Mouse (Mus musculus) frontal cortex, postnatal 25 days (tissue): ENCODE data around the gene Phxr2.

Experiments used
- DNase-seq, 2 experiments: peaks; one replicate each; pipeline ENCODE4 v3.0.0; 2022; ENCODE audit warnings: low spot score in 2 of 2

Gene Phxr2

DNA sequence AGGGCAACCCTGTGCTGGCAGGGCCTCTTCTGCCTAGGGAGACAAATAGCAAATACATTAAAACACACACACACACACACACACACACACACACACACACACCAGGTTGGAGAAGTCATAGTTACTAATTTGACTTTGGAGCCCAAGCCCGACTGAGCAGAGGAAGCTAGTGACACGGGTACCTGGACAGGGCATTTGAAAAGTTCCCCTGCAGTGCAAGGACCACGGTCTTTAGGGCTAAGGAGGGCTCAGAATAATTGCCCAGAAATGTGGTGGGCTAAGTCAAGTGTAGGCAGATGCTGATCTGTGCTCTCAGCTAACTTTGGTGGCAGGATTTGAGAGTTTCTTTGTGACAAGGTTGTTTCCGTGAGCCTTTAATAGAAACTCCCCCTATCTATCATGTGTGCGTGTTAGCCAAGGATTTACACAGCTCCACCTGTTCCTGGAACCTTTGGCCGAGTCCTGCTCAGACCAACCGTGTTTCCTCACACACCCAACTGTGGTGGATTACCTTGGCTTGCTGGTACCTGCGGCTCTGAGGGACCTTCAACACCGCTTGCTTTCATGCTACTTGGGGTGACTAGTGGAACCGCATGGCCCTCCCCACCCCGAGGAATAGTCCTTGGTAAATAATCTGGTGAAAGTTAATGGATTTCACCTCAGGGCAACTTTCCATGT lies 6.6 kb upstream of the Phxr2 start:
- DNase-seq = no peak

- no peak for DNase-seq
Observed at GRCm38 (mm10) chr10:99132189-99132588, 6.1 kb upstream of the Phxr2 start.

DNA sequence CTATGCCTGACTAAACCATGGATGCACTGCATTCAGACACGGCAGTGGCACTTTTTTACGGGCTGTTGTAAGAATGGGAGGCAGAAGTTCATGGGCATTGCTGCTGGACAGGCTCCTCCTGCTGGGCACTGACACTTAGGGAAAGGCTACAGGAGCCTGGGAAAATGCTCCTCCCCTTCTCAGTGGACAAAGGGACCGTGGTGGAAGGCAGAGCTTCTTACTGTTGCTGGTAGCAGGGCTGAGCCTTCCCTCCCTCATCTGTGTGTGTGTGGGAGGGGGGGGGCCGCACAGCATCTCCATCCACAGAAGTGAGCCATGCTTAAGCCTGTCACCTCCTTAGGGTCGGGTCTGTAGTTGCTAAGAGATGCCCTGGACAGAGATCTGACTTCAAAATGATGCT lies 5.2 kb upstream of the Phxr2 start:
- no peak for DNase-seq

GRCm38 (mm10) chr10:99130611-99131010 lies 4.5 kb upstream of the Phxr2 start:
- DNase-seq = no peak

- DNase-seq = no peak
Observed at GRCm38 (mm10) chr10:99127691-99128261, 1.7 kb upstream of the Phxr2 start.

DNA sequence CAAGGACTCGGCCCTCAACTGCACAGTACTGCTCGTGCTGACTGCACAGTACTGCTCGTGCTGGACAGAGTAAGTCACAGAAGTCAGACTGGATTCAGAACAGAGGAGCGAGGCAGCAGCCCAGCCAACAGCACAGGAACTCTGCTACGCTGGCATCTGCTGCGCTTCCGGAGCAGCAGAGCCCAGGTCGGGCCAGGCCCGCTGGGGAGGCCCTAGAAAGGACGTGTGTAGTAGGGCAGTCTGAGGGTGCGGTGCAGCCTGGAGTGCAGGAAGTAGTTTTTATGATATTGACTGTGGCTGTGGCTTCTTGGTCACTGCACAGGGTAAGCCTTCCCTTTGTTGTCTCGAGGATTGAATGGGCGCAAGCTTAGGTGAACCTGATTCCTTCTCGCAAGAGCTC lies 829 bp upstream of the Phxr2 start:
- no peak for DNase-seq

DNA sequence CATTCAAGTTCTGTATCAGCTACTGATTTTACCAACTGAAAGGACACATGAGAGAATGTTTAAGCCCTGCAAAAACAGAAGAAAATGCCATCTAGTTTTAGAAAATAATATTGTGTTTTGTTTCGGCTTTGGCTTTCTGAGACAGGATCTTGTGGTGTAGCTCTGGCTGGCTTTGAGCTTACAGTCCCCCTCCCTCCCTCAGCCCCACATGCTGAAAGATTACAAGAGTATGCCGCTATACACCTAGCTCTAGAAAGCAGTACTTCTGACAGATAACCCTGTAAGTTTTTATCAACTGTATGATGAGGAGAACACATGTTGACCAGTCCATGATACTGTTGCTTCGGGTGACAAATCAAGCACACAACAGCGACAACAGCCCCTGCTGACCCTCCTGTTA lies 6.7 kb downstream of the Phxr2 start:
- DNase-seq = no peak

GRCm38 (mm10) chr10:99118697-99119096 lies 7.4 kb downstream of the Phxr2 start:
- DNase-seq = no peak

DNA sequence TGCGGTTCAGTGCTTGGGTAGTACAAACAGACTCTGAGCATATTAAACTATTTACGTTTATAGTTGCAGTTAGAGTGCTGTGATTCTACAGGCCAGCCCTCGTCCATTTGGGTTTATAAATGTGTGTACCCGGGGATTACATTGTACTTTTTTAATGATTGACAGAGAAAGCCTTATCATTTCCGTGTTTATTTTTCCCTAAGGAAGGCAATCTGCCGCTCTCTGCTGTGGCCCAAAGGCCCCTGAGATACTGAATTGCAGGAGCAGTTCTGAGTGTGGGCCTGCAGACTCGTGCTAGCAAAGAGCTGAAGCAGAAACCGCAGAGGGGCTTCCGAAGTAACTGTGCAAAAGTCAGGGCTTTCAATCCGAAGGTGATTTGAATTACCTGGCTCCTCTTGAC lies 8.2 kb downstream of the Phxr2 start:
- no peak for DNase-seq

GRCm38 (mm10) chr10:99116650-99117615 lies 9.2 kb downstream of the Phxr2 start:
- no peak for DNase-seq

DNA sequence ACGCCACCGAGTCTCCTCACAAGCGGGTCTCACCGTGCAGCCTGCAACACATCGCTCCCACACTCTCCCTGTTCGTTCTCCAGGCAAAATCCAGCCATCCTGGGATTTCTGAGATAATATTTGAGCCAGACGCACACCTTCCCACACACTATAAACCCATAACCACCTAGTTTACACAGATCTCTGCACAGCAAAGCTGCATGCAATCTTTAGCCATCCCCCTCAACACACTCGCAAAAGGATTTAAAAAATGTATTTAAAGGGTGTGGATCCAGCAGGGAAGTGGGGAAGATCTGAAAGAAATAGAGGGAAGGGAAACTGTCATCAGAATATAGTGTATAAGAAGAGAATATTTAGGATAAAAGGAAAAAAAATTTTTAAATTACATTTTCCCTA lies 9.9 kb downstream of the Phxr2 start:
- DNase-seq = no peak

DNA sequence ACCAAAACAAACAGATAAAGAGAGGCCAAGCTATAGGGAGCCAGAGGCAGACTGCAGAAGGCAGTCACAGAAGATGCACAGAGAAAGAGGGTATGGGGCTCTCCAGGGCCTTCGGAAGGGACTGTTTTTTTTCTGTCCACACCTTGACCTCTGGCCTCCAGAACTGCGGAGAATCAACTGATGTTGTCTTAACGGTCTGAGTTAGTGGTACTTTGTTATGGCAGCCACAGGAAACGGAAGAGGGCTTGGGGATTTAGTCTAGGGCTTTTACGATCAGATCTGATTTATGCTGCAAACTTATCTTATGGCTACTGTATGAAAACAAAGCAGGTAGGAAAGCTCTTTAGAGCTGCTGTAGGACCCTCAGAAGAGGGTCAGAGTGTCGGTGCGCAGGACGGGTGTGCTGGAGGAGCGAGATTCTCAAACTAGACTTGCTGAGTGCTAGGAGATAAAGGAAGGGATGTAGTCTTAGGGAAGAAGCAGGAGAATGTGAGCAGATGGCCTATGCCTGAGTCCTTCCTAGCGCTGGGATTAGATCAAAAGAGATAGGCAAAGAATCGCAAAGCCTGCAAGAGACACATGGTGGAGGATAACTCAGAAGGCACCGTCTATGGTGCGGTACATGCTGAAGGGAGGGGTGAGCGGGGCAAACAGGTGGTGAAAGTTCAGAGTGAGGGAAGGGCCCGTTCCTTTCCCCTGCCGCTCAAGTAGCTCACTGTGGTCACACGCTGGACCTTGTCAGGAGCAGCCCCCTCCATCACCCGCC lies 10.5 kb downstream of the Phxr2 start:
- no peak for DNase-seq

DNA sequence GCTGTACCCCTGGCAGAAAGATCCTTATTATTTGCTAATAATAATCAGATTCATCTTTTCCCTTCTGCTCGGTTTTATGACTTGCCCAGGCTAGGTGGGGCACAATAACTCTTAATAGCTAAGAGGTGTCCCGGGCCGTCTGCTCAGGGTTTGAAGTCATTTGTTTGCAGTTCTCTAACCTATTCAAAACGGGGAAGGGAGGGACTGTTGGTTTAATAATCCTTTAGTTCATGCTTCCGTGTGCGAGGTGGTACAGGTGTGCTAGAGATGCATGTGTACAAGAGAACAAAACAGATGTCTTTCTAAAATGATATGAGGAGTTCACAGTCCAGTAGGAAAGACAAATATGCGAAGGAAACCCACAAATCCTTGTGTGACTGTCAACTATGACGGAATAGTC lies 11.8 kb downstream of the Phxr2 start:
- no peak for DNase-seq

- DNase-seq = no peak
Observed at GRCm38 (mm10) chr10:99113533-99113932, 12.6 kb downstream of the Phxr2 start.

DNA sequence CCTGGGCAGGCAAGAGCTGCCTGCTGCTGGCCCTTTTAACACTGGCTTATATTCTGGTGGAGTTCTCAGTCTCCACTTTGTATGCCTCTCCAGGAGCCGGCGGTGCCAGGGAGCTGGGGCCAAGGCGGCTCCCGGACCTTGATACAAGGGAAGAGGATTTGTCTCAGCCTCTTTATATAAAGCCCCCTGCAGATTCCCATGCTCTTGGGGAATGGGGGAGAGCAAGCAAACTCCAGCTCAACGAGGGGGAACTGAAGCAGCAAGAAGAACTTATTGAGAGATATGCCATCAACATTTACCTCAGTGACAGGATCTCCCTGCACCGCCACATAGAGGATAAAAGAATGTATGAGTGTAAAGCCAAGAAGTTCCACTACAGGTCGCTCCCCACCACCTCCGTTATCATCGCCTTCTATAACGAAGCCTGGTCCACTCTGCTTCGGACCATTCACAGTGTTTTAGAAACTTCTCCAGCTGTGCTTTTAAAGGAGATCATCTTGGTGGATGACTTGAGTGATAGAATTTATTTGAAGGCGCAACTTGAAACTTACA lies 17.6 kb downstream of the Phxr2 start:
- DNase-seq = no peak

DNA sequence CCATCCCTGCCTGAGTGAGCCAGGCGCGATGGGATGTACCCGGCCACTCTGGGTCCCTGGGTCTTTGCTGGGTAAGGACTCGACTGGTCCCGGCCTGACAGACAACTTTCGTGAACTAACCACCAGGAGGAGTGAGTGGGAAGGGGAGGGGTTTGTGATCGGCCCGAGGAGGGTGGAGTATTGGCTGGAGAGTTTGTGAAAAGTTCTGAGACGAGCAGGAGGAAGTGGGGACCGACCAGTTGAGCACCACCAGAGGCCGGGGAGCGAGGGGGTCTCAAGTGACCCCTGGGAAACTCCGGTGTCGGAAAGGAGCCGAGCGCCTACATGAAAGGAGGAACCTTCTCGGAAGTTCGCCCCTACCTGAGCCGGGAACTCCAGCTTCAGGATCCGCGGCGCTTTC lies 18.2 kb downstream of the Phxr2 start, which contains the start of gene Galnt4:
TSS of gene Galnt4 (plus strand) at position 196 of the 400 bp plus-strand sequence.
- DNase-seq = no peak

DNA sequence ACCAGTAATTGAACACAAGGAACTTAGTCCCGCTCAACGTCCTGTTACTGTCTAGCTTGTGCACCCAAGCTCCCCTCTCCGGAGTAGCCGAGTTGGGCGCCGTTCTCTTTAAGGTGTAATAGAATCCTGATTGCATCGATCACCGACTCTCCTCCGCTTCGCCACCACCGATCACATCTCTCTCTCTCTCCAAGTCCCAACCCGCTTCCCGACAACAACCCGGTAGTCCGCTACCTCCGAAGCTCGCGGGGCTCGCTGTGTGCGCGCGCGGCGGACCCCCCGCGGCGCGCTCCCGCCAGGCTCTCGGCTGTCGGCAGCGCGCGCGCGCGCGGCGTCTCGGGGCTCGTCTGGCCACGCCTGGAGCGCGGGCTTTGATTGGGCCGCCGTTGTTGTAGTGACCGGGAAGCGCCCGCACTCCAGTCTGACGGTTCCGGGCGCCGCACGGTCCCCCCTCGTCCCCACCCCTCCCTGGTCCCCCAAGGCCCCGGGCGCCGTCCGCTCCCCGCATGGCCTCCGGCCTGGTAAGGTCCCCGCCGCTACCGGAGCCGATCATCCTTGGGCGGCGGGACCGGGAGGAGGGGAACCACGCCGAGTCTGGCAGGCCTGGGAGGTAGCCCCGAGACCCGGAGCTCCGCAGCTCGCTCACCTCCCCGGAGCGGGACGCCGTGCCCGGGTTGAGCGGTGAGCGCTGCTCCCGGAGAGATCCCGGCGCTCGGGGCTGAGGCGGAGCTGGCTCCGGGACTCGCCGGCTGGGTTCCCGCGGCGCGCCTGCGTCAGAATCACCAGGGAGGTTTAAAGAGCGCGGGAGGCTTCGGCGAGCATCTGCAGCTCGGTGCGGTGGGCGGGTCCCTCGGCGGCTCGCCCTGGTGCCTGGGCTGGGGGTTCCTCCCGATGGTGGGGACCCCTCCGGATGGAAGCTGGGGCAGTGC lies 19.2 kb downstream of the Phxr2 start, which contains the start of gene Poc1b:
TSS of gene Poc1b (plus strand) at position 334 of the 929 bp plus-strand sequence.
- peak; percentile 54 to 61 for DNase-seq

- no peak for DNase-seq
Observed at GRCm38 (mm10) chr10:99106311-99106702, 19.8 kb downstream of the Phxr2 start.

- DNase-seq = no peak
Observed at GRCm38 (mm10) chr10:99105522-99105921, 20.6 kb downstream of the Phxr2 start.

GRCm38 (mm10) chr10:99097374-99097773 lies 28.8 kb downstream of the Phxr2 start:
- no peak for DNase-seq
